Mouse (Mus musculus) left cerebral cortex, adult 9 months (tissue): ENCODE data around the gene Eef1a2.
A peak's percentile ranks its signal among the peaks of the same experiment; 100 is the strongest.
"Not testable (repeated sequence)": the region's sequence is repeated elsewhere in the genome, so short reads cannot be mapped to it uniquely, and the experiment has no call there.

Source experiments
- DNase-seq, 2 experiments: peaks; one replicate each; pipeline ENCODE4 v3.0.0; 2022; ENCODE audit warnings: low spot score in 2 of 2

Gene Eef1a2

DNA sequence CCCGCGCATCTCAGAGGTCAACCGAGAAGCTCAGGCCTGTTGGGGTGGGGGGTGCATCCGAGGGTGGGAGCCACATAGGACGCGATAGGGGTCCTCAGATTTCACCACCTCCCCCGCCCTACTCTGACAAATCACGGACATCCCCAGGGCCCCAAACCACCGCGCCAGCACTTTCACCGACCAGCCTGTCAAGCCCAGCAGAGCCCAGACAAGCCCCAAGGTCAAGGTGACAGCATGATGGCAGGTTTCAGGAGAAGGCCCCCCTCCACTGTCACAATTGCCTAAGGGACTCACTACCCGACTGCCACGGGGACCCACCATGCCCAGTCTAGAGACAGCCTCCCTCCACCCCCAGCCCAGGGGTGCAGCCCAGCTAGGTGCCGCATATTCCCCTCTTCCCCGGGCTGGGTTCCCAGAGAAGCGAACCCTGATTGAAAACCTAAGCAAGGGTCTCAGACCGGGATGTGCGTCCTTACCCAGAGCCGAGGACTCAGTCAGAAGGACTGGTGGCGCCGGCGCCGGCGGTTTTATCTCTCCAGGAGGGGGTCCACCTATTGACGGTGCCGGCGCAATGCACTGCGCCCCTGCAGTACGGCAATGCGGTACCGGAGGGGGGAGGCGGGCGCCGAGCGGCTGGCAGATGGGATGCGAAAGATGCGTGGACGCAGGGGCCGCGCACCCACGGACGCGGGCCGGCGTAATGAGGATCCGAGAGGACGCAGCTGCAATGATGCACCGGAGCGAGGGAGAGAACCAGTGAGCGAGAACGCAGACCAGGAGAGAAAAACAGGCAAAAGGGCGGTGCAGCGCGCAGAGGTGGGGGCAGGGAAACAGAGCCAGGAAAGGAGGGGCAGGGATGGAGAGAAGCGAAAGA is at the start of gene Eef1a2:
Eef1a2 (minus strand) TSS at position 767 of the 874 bp plus-strand sequence.
- DNase-seq: peak; percentile 78 to 92

- no peak for DNase-seq
Measured at GRCm38 (mm10) chr2:181206118-181206517, 49.3 kb upstream of the Eef1a2 start.

DNA sequence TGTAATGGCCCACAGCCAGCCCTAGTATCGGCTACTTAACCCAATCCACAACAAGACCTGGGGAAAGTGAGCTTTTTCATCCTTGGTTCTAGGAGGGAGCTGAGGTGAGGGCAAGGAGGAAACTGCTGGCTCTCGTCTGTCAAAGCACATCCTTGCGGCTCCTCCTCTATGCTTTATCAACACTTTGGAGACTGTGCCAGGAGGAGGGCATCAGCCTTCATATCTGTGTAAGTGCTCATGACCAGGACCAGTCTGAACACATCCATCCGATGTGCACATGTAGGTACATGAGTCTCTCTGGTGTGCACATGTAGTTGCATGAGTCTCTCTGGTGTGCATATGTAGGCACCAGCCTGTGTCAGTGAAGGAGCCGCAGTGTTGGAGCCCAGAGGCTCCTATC is 48.9 kb upstream of the Eef1a2 start:
- DNase-seq: no peak

- DNase-seq: no peak
Measured at GRCm38 (mm10) chr2:181202886-181203285, 46.1 kb upstream of the Eef1a2 start.

DNA sequence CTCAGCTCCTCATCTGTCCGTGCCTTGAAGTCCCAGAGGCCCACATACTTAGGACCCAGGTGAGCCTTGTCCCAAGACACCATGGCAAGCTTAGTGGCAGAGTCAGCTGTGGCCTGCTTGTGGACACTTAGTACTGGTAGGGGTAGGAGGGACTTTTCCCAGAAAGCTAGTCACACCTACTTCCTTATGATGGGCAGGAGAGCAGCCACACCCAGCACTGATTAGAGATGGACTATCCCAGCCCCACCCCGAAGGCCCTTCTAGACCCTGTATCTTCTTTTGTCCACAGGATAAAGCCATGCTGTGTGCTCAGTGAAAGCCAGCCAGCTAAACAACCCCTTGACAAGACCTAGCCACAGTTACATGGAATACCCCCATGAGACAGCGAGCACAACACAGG is 45.6 kb upstream of the Eef1a2 start, which contains the start of gene Ptk6:
Ptk6 (minus strand) TSS at position 368 of the 400 bp plus-strand sequence.
- no peak for DNase-seq

DNA sequence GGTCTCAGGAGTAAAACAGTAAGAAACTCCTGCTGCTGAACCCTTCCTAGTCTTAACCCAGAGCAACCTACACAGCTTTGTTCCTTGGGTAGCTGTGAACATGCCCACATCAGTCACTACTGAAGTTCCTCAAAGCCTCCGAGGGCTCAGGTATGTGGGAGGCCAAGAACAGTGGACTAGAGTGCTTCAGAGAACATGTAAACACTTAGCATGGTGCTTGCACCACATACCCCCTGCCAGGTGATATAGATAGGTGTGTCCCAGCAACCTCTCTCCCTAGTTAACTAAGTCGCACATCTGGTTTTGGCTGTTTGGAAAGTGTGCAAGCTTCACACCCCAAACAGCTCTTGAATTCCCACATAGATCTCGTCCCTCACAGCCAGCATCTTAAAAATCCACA is 44.8 kb upstream of the Eef1a2 start:
- no peak for DNase-seq

DNA sequence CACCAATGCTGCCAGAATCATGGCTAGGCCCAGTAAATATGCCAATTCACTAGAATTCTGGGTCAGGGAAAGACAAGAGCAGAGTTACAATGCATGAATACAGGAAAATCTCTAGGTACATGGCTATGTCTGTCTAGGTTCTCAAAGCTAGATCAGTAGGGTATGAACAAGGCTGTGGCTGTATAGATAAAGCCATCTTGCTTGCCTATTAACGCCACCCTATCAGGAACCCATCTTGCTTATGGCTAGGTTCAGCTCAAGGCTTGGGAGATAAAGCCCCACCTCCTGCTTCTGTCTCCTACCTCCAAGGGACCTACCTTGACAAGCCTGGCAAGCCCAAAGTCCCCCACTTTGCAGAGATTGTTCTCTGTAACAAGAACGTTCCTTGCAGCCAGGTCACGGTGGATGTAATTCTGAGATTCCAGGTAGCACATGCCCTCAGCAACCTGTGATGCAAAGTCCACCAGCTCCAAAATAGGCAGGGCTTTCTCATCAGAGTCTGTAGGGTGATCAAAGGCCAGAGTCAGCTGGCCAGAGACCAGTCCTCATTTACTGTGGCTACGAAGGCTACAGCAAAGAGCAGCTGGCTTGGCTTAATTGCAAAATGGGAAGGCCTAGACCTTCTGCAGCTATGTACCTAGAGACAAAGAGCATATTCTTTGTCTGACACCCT is 40.0 kb upstream of the Eef1a2 start:
- no peak for DNase-seq

- no peak for DNase-seq
Measured at GRCm38 (mm10) chr2:181193044-181193443, 36.2 kb upstream of the Eef1a2 start.

DNA sequence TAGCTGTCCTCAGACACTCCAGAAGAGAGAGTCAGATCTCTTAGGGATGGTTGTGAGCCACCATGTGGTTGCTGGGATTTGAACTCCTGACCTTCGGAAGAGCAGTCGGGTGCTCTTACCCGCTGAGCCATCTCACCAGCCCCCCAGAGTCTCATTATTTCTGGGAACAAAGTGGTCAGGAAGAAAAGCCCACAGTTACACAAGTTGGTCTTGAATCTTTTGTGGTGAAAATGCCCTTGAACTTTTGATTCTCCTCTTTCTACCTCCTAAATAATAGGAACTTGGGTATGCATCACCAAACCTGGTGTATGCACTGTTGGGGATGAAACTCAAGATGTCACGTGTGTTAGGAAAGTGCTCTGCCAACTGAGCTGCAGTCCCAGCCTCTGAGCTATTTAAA is 35.1 kb upstream of the Eef1a2 start:
- DNase-seq: no peak

DNA sequence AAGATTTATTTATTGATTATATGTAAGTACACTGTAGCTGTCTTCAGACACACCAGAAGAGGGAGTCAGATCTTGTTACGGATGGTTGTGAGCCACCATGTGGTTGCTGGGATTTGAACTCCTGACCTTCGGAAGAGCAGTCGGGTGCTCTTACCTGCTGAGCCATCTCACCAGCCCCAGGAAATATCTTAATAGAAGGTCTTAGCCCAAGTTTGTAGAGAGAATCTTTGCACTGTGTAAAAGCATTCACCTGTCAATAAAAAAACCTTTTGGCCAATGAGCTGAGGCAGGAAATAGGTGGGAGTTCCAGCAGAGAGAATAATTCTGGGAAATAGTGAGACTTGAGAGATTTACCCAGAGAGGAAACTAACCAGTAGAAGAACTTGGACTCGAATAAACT is 34.6 kb upstream of the Eef1a2 start:
- not testable (repeated sequence) for DNase-seq

DNA sequence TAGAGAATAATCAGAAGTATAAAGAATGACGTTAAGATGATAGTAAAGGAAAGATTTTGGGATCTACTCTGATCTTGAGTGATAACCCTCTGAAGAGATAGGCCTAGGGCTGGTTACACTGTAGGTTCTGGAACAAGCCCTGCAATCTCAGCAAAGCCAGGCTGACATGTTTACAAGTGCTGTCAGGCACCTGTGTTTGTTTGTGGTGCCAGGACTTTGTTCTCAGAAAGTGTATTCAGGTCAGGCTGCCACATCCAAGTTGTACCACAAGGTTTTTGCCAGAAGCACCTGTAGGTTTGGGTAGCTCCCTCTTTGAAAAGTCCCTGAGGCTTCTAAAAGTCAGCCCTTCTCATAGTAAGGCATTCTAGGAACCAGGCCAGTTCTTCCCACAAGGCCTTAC is 32.5 kb upstream of the Eef1a2 start:
- DNase-seq: no peak

DNA sequence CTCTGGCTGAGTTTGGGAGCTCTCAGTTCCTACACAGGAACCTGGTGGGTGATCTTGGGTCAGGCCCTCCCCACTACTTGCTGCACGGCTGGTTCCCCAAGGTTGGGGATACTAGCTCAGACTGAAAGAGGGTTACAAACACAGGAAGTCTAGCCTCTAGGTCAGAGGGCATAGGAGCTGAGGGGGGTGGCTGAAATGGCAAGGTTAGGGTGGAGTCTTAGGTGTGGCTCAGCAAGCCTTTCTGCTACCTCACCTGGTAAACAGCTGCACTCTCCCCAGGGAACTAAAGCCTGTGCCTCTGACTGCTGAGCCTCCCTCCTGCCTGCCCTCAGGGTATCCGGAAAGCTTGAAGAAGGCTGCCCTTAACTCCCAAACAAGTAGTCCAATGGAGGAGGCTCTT is 31.9 kb upstream of the Eef1a2 start:
- DNase-seq: no peak

DNA sequence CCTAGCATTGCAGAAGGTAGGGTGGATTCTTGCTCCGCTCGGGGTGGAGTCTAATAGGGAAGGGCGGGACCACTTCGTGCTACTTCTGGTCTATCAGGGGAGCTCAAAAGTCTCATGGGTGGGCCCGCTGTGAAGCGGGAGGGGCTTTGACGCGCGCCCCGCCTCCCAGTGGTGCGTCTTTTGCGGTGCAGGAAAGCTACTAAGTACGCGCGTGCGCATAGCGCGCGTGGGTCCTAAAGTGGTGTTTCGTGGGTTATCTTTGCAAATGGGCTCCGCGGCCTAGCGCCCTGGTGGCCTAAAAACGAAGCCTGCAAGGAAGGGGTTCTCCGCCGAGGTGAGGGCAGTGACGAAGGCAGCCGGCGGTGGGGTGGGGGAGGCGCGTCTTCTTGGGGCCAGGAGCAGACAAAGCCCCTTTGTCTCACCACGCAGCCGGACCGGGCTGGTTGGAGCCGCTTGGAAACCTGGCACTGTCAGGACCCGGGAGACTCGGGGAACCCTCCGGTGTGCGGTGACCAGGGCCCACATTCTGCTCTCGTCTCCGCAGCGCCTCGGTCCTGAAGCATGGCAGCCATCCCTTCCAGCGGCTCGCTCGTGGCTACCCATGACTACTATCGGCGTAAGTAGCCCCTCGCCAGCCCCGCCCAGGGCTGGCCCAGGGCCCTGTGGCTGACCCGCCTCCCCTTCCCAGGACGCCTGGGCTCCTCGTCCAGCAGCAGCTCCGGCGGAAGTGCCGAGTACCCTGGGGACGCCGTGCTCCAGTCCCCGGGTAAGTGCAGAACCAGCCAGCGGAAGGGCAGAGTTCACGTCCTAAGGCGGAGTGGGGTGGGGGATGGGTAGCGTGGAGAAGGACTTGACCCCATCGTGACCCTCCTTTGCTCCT is 30.5 kb upstream of the Eef1a2 start, which contains the start of gene Ppdpf:
Ppdpf (plus strand) TSS at position 127 of the 880 bp plus-strand sequence.
- peak; percentile 87 to 94 for DNase-seq

DNA sequence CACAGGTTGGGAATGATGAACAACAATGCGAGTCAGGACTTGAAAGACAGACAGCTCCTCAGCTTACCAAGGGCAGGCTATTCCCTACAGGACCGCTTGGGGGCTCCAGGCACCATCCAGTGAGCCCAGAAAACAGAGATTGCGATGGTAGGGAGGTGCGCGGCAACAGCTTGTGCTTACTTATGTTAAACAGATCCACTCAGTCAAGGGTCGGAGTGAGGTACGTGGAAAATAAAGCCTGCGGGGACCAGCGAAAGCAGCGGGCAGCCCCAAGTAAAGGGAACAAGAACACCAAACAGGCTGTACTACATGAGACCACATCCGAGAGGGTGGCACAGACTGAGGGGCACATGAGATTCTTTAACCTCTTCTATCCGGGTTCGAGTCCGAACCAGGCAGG is 29.8 kb upstream of the Eef1a2 start:
- peak; percentile 45 to 93 for DNase-seq

GRCm38 (mm10) chr2:181180898-181181297 is 24.1 kb upstream of the Eef1a2 start:
- DNase-seq: peak in 1 of 2 experiments; percentile 26

- no peak for DNase-seq
Measured at GRCm38 (mm10) chr2:181178471-181178870, 21.7 kb upstream of the Eef1a2 start.

DNA sequence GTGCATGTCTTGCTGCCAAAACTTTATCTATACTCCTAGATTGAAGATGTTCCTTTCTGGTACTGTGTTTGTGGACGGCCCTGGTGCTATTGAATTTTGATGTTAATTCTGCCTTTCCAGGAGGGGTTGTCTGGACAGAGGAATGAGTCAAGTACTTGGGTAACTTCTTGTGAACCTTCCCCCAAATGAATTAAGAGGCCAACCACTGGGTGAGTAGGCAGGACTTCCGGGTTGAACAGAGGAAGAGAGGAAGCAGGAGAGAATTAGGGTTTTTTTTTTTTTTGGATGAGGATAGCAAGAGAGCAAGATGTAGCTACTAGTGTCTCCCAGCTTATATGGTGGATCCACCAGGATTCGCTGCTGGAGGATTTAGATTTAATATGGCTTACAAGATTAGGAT is 21.2 kb upstream of the Eef1a2 start:
- no peak for DNase-seq

GRCm38 (mm10) chr2:181174646-181175045 is 17.8 kb upstream of the Eef1a2 start:
- DNase-seq: peak in 1 of 2 experiments; percentile 20

GRCm38 (mm10) chr2:181166469-181166868 is 9.7 kb upstream of the Eef1a2 start:
- no peak for DNase-seq

DNA sequence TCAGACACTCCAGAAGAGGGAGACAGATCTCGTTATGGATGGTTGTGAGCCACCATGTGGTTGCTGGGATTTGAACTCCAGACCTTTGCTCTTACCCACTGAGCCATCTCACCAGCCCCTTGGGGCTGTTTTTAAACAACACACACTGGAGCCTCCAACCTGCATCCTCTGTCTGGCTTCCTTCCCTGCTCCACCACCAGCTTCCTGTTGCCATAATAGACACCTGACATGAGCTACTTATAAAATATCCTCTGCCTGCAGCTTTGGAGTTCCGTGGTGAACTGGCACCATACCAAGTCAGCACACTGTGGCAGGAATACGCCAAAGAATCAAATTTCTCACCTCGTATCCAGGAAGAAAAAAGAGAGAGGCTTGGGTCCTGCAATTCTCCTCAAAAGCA is 4.0 kb upstream of the Eef1a2 start:
- no peak for DNase-seq

GRCm38 (mm10) chr2:181159771-181160170 is 3.0 kb upstream of the Eef1a2 start:
- peak; percentile 75 to 79 for DNase-seq

- DNase-seq: peak; percentile 81 to 85
Measured at GRCm38 (mm10) chr2:181159091-181159514, 2.3 kb upstream of the Eef1a2 start.
